Mouse (Mus musculus) kidney, postnatal 0 days (tissue): Measurements from ENCODE around the gene Naxd. TPM values are rescaled to one million over a fixed set of nuclear protein-coding genes. Genes with fewer than 3 reads are reported as not detected.
A peak's percentile ranks its signal among the peaks of the same experiment; 100 is the strongest.

ENCODE experiments used
- ATAC-seq: fragments of 200-750 bp; cut with Nextera tagmentation; replicated peaks from 2 replicates; pipeline ENCODE4 v1.8.0; 2017; ENCODE audit warnings: low read depth, moderate number of reproducible peaks, moderate TSS enrichment, moderate library complexity; ENCODE audit not compliant: low FRiP score
- DNase-seq: peaks from one replicate; pipeline ENCODE4 v3.0.0-alpha.2; 2016; ENCODE audit warnings: low spot score
- H3K27ac ChIP-seq: fragments of 300-500 bp; sonication (generic); 2 replicates; pipeline ENCODE4 v1.5.1; 2014; ENCODE audit warnings: mild to moderate bottlenecking
- H3K27me3 ChIP-seq: fragments of 300-500 bp; sonication (generic); 2 replicates; pipeline ENCODE4 v1.6.1; 2014; ENCODE audit warnings: low read length, mixed read lengths; ENCODE audit not compliant: insufficient read depth
- H3K36me3 ChIP-seq: fragments of 300-500 bp; sonication (generic); 2 replicates; pipeline ENCODE4 v1.6.1; 2014; ENCODE audit warnings: low read length, mixed read lengths; ENCODE audit not compliant: insufficient read depth
- H3K4me1 ChIP-seq: fragments of 300-500 bp; sonication (generic); replicated peaks from 2 replicates; pipeline ENCODE4 v1.6.1; 2014; ENCODE audit warnings: antibody characterized with exemption, low read length, mixed read lengths; ENCODE audit not compliant: insufficient read depth
- H3K4me2 ChIP-seq: fragments of 300-500 bp; sonication (generic); 2 replicates; pipeline ENCODE4 v1.6.1; 2014; ENCODE audit warnings: mild to moderate bottlenecking, low read length, moderate library complexity, mixed read lengths
- H3K4me3 ChIP-seq: fragments of 300-500 bp; sonication (generic); replicated peaks from 2 replicates; pipeline ENCODE4 v1.5.1; 2014; ENCODE audit warnings: low read depth, low read length
- H3K9ac ChIP-seq: fragments of 300-500 bp; sonication (generic); 2 replicates; pipeline ENCODE4 v1.6.1; 2014; ENCODE audit warnings: low read depth, low read length
- H3K9me3 ChIP-seq: fragments of 300-500 bp; sonication (generic); replicated peaks from 2 replicates; pipeline ENCODE4 v1.6.1; 2016; ENCODE audit warnings: low read length, inconsistent platforms, mixed read lengths
- CTCF ChIP-seq: IDR thresholded peaks from 2 replicates; pipeline ENCODE4 v1.5.1; 2016; ENCODE audit warnings: antibody characterized with exemption, low read depth, mild to moderate bottlenecking, moderate library complexity
- WGBS: fragments of 180-500 bp; shearing (Covaris S2); extraction: QIAGEN DNeasy Blood & Tissue Kit; methylation state at CpG from one replicate; pipeline ENCODE4 v1.1.7; 2014; 5-methylcytosine and 5-hydroxymethylcytosine counted together
- polyA plus RNA-seq: library from polyadenylated mRNA; unstranded; fragments of >200 nt; fragmentation: Nextera tagmentation; extraction: Ambion mirVana; gene quantifications from 2 replicates; pipeline ENCODE4 v1.2.1, GENCODE M21; 2015

The Naxd gene
- polyA plus RNA-seq, 1 experiment from 2014 or later, result 111 TPM

DNA sequence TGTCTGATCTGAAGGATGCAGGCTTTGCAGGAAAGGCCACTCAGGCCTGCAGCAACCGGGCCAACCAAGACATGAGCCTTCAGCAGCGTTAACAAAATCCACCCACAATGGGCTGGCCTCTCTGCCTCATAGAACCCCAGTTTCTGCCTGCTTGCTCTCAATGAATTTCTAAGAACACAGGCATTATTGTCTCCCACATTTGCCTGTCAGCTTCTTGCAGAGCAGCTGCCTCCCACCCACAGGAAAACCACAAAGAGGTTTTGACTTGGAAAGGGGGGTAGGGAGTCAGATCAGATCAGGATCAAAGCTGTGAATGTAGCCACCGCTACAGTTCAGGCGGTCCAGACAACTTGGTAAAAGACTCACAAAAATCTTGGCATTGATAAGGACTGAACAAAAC is 44.3 kb upstream of the Naxd start:
- H3K27ac ChIP-seq, result peak overlapping the region; percentile 25; the same call in 1 of the 2 replicates
- H3K4me2 ChIP-seq, result no peak overlapping the region
- H3K9ac ChIP-seq, result no peak overlapping the region
- peaks cover 7% of the 10 kb centered on the region; the same call in 1 of the 2 replicates for H3K4me1 ChIP-seq
- ATAC-seq (no peak), DNase-seq (peak; percentile 37)
- H3K9me3 ChIP-seq, result no peaks in the 10 kb centered on the region
- no peak overlapping the region for H3K4me3 ChIP-seq
- WGBS, result 51% methylated on average over 4 of the region's 4 CpGs
- no peak for TF ChIP-seq CTCF
- peaks cover 12% of the 10 kb centered on the region for H3K36me3 ChIP-seq
- H3K27me3 ChIP-seq, result no peaks in the 10 kb centered on the region

DNA sequence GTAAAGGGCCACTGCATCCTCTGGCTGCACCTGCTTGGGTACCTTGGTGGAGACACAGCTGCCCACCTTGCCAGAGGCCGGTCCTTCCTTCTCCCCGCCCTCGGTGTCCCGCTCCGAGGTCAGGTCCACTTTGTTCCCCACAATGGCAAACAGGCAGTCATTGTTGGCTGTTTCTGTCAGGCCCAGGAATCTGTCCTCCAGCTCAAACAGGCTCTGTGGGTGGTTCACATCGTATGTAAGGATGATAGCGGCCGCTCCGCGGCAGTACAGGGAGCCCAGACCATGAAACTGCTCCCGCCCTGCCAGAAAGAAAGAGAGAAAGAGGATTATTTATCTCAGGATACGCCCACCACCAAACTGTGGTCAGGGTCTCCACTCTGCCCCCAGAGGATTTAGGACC is 43.1 kb upstream of the Naxd start:
- H3K4me3 ChIP-seq, result no peak overlapping the region
- H3K9me3 ChIP-seq, result no peaks in the 10 kb centered on the region
- ATAC-seq (no peak), DNase-seq (no peak)
- H3K27me3 ChIP-seq, result no peaks in the 10 kb centered on the region
- H3K27ac ChIP-seq, result no peak overlapping the region
- WGBS, result 67% methylated on average over 12 of the region's 12 CpGs
- no peak for TF ChIP-seq CTCF
- H3K36me3 ChIP-seq, result no peaks in the 10 kb centered on the region; the same call in 1 of the 2 replicates
- peaks cover 18% of the 10 kb centered on the region for H3K4me1 ChIP-seq
- no peak overlapping the region for H3K4me2 ChIP-seq
- no peak overlapping the region for H3K9ac ChIP-seq

DNA sequence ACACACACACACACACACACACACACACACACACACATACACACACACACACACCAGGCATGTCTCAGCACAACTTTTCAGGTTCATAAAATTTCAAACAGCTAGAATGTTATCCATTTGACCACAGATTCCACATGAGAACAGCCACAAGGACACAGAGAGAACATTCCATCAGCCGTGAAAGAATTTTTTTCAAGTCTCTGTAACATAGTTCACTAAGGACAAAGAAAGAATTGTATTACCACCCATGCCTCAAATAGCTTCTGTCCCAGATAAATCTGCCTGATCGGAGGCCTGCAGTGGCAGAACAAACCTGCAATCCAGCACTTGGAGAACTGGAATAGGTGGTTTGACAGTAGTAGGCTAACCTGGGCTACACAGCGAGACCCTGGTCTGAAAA is 40.0 kb upstream of the Naxd start:
- no peaks in the 10 kb centered on the region for H3K9me3 ChIP-seq
- no peaks in the 10 kb centered on the region for H3K36me3 ChIP-seq
- 59% methylated on average over 3 of the region's 3 CpGs for WGBS
- no peak overlapping the region for H3K9ac ChIP-seq
- no peak for TF ChIP-seq CTCF
- ATAC-seq (no peak), DNase-seq (peak; percentile 52)
- H3K27me3 ChIP-seq, result no peaks in the 10 kb centered on the region
- H3K4me2 ChIP-seq, result no peak overlapping the region
- peak overlapping the region; percentile 90 for H3K27ac ChIP-seq
- H3K4me3 ChIP-seq, result no peak overlapping the region
- peaks cover 32% of the 10 kb centered on the region for H3K4me1 ChIP-seq

DNA sequence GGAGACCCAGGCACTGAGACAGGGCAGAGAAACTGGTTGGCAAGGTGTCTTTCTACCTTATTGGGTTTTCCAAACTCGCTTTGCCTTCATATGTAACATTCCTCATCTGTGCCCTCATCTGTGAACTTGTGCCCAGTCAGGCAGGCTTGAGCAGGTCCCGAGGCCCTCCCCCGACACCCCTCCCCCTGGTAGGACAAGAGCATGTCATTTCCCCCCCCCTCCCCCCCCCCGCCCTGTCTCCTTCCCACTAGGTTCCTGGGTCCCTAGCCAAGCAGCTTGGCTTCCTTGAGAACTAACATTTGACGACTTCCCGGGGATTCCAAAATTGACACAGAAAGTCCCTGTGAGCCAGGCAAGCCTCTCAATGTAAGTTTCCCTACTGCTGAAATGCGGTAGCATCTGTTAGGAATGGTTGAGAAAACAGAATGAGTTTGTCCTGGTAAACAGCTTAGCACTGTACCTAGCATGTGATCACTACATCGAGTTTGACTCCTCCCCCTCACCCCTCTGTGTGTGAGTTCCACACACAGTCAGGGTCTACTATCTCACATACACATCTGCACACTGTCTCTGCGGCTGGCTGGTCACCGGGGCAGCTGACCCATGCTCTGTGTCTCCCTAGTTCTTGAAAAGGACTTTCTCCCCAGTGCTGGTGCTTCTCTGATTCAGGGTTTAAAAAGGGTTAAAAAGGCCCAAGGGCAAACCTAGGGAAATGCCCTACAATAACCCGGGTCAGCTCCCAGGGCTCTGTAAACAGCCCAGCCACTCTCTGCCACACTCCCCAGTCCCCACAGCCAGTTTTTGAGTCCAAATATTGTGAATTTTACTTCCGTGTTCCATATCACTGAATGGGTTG is 39.1 kb upstream of the Naxd start:
- Histone ChIP-seq H3K4me1 (peaks cover 32% of the 10 kb centered on the region), H3K27ac (peak overlapping the region; percentile 90), H3K4me3 (no peak overlapping the region), H3K9me3 (no peaks in the 10 kb centered on the region), H3K36me3 (no peaks in the 10 kb centered on the region), H3K4me2 (peak overlapping the region; percentile 6; the same call in 1 of the 2 replicates), H3K27me3 (no peaks in the 10 kb centered on the region), H3K9ac (no peak overlapping the region)
- TF ChIP-seq CTCF, result no peak
- ATAC-seq (peak; percentile 57; the same call in 1 of the 2 replicates), DNase-seq (no peak)
- 15% methylated on average over 12 of the region's 12 CpGs for WGBS

DNA sequence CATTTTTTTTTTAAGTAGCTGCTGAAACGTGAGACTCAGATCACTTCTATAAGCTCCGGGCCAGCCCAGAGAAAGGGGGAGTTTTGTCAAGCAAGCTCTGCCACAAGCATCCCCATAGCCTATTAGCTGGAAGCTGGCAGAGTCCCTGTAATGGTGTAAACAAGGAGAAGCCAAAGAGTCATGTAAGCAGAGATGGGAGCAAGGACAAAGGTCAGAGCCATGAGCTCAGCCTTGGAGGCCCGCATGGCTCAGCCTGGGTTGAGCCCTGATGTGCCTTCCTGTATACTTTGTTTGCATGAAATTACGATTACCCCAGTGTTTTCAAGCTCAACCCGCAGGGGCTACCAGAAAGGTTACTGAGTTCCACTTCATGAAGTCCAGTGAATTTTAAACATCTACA is 38.3 kb upstream of the Naxd start:
- 12% methylated on average over 5 of the region's 5 CpGs for WGBS
- peak overlapping the region; percentile 6; the same call in 1 of the 2 replicates for H3K4me2 ChIP-seq
- peak; percentile 76 for ATAC-seq

DNA sequence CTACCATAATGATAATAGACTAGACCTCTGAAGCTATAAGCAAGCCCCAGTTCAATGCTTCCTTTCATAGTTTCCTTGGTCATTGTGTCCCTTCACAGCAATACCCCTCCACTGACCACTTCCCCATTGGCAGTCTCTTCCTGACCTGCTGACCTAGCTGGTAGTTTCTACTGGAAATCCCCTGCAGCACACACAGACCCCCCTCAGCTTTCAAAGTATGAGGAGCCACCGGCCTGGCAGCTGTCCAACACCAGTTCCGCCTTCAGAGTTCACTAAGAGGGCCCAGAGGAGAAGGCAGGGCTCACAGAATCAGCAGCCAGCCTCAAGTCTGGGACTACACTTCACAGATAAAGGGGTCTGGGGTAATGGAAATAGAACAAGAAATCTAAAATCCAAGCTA is 36.4 kb upstream of the Naxd start:
- ATAC-seq, result no peak
- DNase-seq, result no peak
- Histone ChIP-seq H3K27me3 (no peaks in the 10 kb centered on the region), H3K4me1 (peaks cover 38% of the 10 kb centered on the region), H3K27ac (peak overlapping the region; percentile 90), H3K36me3 (no peaks in the 10 kb centered on the region), H3K9me3 (no peaks in the 10 kb centered on the region), H3K4me3 (no peak overlapping the region), H3K4me2 (no peak overlapping the region), H3K9ac (no peak overlapping the region)
- no peak for TF ChIP-seq CTCF
- WGBS, result 23% methylated on average over 2 of the region's 2 CpGs

More for the DNA sequence above, 38.3 kb upstream of the Naxd start:
- peak; percentile 66 for DNase-seq
- no peak overlapping the region for H3K9ac ChIP-seq
- peak overlapping the region; percentile 90 for H3K27ac ChIP-seq
- H3K27me3 ChIP-seq, result no peaks in the 10 kb centered on the region
- TF ChIP-seq CTCF, result no peak
- no peaks in the 10 kb centered on the region for H3K36me3 ChIP-seq
- no peak overlapping the region for H3K4me3 ChIP-seq
- peaks cover 32% of the 10 kb centered on the region for H3K4me1 ChIP-seq
- H3K9me3 ChIP-seq, result no peaks in the 10 kb centered on the region
